Mouse (Mus musculus) liver, postnatal 0 days (tissue): Measurements from ENCODE around the gene Ttc25. TPM values are rescaled to one million over a fixed set of nuclear protein-coding genes. Genes with fewer than 3 reads are reported as not detected.

ENCODE experiments used
- ATAC-seq: fragments of 200-750 bp; cut with Nextera tagmentation; 2 replicates; pipeline ENCODE4 v1.8.0; 2017; ENCODE audit warnings: mild to moderate bottlenecking, moderate library complexity
- DNase-seq: peaks from one replicate; pipeline ENCODE4 v3.0.0-alpha.2; 2016
- H3K27ac ChIP-seq: fragments of 300-500 bp; sonication (generic); 2 replicates; pipeline ENCODE4 v1.5.1; 2014; ENCODE audit warnings: antibody characterized with exemption, moderate library complexity, mild to moderate bottlenecking, low read depth
- H3K27me3 ChIP-seq: fragments of 300-500 bp; sonication (generic); 2 replicates; pipeline ENCODE4 v1.6.1; 2014; ENCODE audit warnings: low read length, control low read depth, mixed read lengths; ENCODE audit not compliant: insufficient read depth
- H3K36me3 ChIP-seq: fragments of 300-500 bp; sonication (generic); replicated peaks from 2 replicates; pipeline ENCODE4 v1.6.1; 2014; ENCODE audit warnings: mild to moderate bottlenecking, control low read depth, low read length, moderate library complexity, mixed read lengths; ENCODE audit not compliant: insufficient read depth
- H3K4me1 ChIP-seq: fragments of 300-500 bp; sonication (generic); 2 replicates; pipeline ENCODE4 v1.6.1; 2014; ENCODE audit warnings: antibody characterized with exemption, mild to moderate bottlenecking, control low read depth; ENCODE audit not compliant: insufficient read depth
- H3K4me2 ChIP-seq: fragments of 300-500 bp; sonication (generic); 2 replicates; pipeline ENCODE4 v1.6.1; 2014; ENCODE audit warnings: low read depth, mild to moderate bottlenecking, low read length, moderate library complexity, mixed read lengths
- H3K4me3 ChIP-seq: fragments of 300-500 bp; sonication (generic); 2 replicates; pipeline ENCODE4 v1.5.1; 2014; ENCODE audit warnings: low read depth, low read length
- H3K9ac ChIP-seq: fragments of 300-500 bp; sonication (generic); replicated peaks from 2 replicates; pipeline ENCODE4 v1.6.1; 2014; ENCODE audit warnings: mild to moderate bottlenecking, moderate library complexity
- H3K9me3 ChIP-seq: fragments of 300-500 bp; sonication (generic); 2 replicates; pipeline ENCODE4 v1.6.1; 2016; ENCODE audit warnings: mild to moderate bottlenecking, control low read depth, low read length, mixed read lengths
- CTCF ChIP-seq: sonication (generic); IDR thresholded peaks from 2 replicates; pipeline ENCODE4 v1.5.1; 2016; ENCODE audit warnings: antibody characterized with exemption, low read depth
- EP300 ChIP-seq: IDR thresholded peaks from 2 replicates; pipeline ENCODE4 v1.6.1; 2016; ENCODE audit warnings: antibody characterized with exemption, low read depth, mild to moderate bottlenecking
- WGBS: fragments of 180-500 bp; shearing (Covaris S2); extraction: QIAGEN DNeasy Blood & Tissue Kit; methylation state at CpG from one replicate; pipeline ENCODE4 v1.1.7; 2014; ENCODE audit not compliant: insufficient replicate concordance; 5-methylcytosine and 5-hydroxymethylcytosine counted together
- polyA plus RNA-seq: library from polyadenylated mRNA; unstranded; fragments of >200 nt; fragmentation: Nextera tagmentation; extraction: Ambion mirVana; gene quantifications from 2 replicates; pipeline ENCODE4 v1.2.1, GENCODE M21; 2015

Gene Ttc25
- polyA plus RNA-seq, 1 experiment from 2014 or later: 0.22 TPM

- ATAC-seq: no peak
- H3K4me1 ChIP-seq: peaks cover 22% of the 10 kb centered on the region
These were observed 72.1 kb downstream of the Ttc25 start for GRCm38 (mm10) chr11:100617480-100617879.

GRCm38 (mm10) chr11:100618761-100619484 is 73.5 kb downstream of the Ttc25 start, which contains the start of gene Nkiras2:
Gene Nkiras2 (plus strand): TSS chr11:100619244.
- Histone ChIP-seq H3K4me2 (peak within 1 kb of the TSS; percentile 98), H3K4me1 (peaks cover 26% of the 10 kb centered on the region), H3K27ac (peak within 1 kb of the TSS; percentile 94), H3K27me3 (no peaks in the 10 kb centered on the region), H3K4me3 (peak within 1 kb of the TSS; percentile 94), H3K36me3 (no peaks in the 10 kb centered on the region), H3K9ac (peak within 1 kb of the TSS; percentile 92), H3K9me3 (no peaks in the 10 kb centered on the region)
- ATAC-seq (peak; percentile 75), DNase-seq (peak; percentile 84)
- WGBS: under 1% methylated on average over 28 of the region's 36 CpGs
- TF ChIP-seq EP300: no peak
- no peak for TF ChIP-seq CTCF

More at GRCm38 (mm10) chr11:100617480-100617879, 72.1 kb downstream of the Ttc25 start:
- Histone ChIP-seq H3K9me3 (no peaks in the 10 kb centered on the region), H3K9ac (no peak overlapping the region), H3K36me3 (no peaks in the 10 kb centered on the region), H3K27ac (no peak overlapping the region), H3K4me3 (no peak overlapping the region), H3K4me2 (peak overlapping the region; percentile 98), H3K27me3 (no peaks in the 10 kb centered on the region)
- no peak for DNase-seq
- 72% methylated on average over 4 of the region's 4 CpGs for WGBS
- TF ChIP-seq EP300 (no peak), CTCF (no peak)

- Histone ChIP-seq H3K9ac (peak overlapping the region; percentile 92), H3K4me1 (peaks cover 32% of the 10 kb centered on the region), H3K36me3 (peaks cover under 1% of the 10 kb centered on the region; the same call in 1 of the 2 replicates), H3K4me3 (peak overlapping the region; percentile 94), H3K9me3 (no peaks in the 10 kb centered on the region), H3K27ac (peak overlapping the region; percentile 94), H3K4me2 (peak overlapping the region; percentile 98), H3K27me3 (no peaks in the 10 kb centered on the region)
- 3% methylated on average over 40 of the region's 40 CpGs for WGBS
- TF ChIP-seq EP300 (peak; percentile 31; the same call in 1 of the 2 replicates), CTCF (peak; percentile 48)
- ATAC-seq (peak; percentile 91), DNase-seq (peak; percentile 95)
These were observed 74.1 kb downstream of the Ttc25 start for GRCm38 (mm10) chr11:100619485-100619975.

GRCm38 (mm10) chr11:100619982-100620381 is 74.6 kb downstream of the Ttc25 start, which contains the start of gene Dnajc7:
Gene Dnajc7 (minus strand): TSS chr11:100620168.
- Histone ChIP-seq H3K27me3 (no peaks in the 10 kb centered on the region), H3K9me3 (no peaks in the 10 kb centered on the region), H3K4me3 (peak within 1 kb of the TSS; percentile 94), H3K4me1 (peaks cover 34% of the 10 kb centered on the region), H3K9ac (peak within 1 kb of the TSS; percentile 92), H3K27ac (peak within 1 kb of the TSS; percentile 94), H3K4me2 (peak within 1 kb of the TSS; percentile 98), H3K36me3 (peaks cover 5% of the 10 kb centered on the region; the same call in 1 of the 2 replicates)
- DNase-seq: no peak
- ATAC-seq: no peak
- TF ChIP-seq EP300 (no peak), CTCF (no peak)
- 7% methylated on average over 11 of the region's 11 CpGs for WGBS

Other genes with a start within 250 kb of the Ttc25 start
- gene Eif1, start 225.7 kb upstream of the Ttc25 start, polyA plus RNA-seq: 1,752 and 1,956 TPM in 2 replicates
- gene Gast, start 211.2 kb upstream of the Ttc25 start, polyA plus RNA-seq: not detected in 2 replicates
- 0.78 and 0.81 TPM in 2 replicates for gene Hap1, start 189.5 kb upstream of the Ttc25 start, polyA plus RNA-seq
- 17.5 and 18.9 TPM in 2 replicates for gene Jup, start 147.8 kb upstream of the Ttc25 start, polyA plus RNA-seq
- gene P3h4, start 130.8 kb upstream of the Ttc25 start, polyA plus RNA-seq: 3.4 and 4.6 TPM in 2 replicates
- 7.4 and 9.0 TPM in 2 replicates for gene Fkbp10, start 129.9 kb upstream of the Ttc25 start, polyA plus RNA-seq
- gene Nt5c3b, start 103.8 kb upstream of the Ttc25 start, polyA plus RNA-seq: 11.1 and 11.9 TPM in 2 replicates
- gene Klhl10, start 103.7 kb upstream of the Ttc25 start, polyA plus RNA-seq: 0.07 TPM in 2 replicates
- 0.88 and 1.3 TPM in 2 replicates for gene Klhl11, start 72.9 kb upstream of the Ttc25 start, polyA plus RNA-seq
- gene Acly, start 17.6 kb upstream of the Ttc25 start, polyA plus RNA-seq: 24.4 and 29.8 TPM in 2 replicates
- gene Cnp, start 29.3 kb downstream of the Ttc25 start, polyA plus RNA-seq: 20.2 and 21.9 TPM in 2 replicates
- 18.3 and 19.2 TPM in 2 replicates for gene Nkiras2, start 73.6 kb downstream of the Ttc25 start, polyA plus RNA-seq
- gene Dnajc7, start 74.6 kb downstream of the Ttc25 start, polyA plus RNA-seq: 45.1 and 49.1 TPM in 2 replicates
- not detected in 2 replicates for gene Zfp385c, start 146.8 kb downstream of the Ttc25 start, polyA plus RNA-seq
- gene Dhx58, start 158.7 kb downstream of the Ttc25 start, polyA plus RNA-seq: 3.9 and 4.5 TPM in 2 replicates
- gene Kat2a, start 166.9 kb downstream of the Ttc25 start, polyA plus RNA-seq: 8.5 and 9.2 TPM in 2 replicates
- 0.35 and 0.40 TPM in 2 replicates for gene Hspb9, start 168.2 kb downstream of the Ttc25 start, polyA plus RNA-seq
- gene Rab5c, start 192.6 kb downstream of the Ttc25 start, polyA plus RNA-seq: 16.6 and 17.0 TPM in 2 replicates
- gene Kcnh4, start 214.3 kb downstream of the Ttc25 start, polyA plus RNA-seq: not detected in 2 replicates
- gene Hcrt, start 217.3 kb downstream of the Ttc25 start, polyA plus RNA-seq: not detected in 2 replicates
- gene Ghdc, start 225.3 kb downstream of the Ttc25 start, polyA plus RNA-seq: 1.6 and 1.9 TPM in 2 replicates